Mouse (Mus musculus) neural tube, embryonic 15.5 days (tissue): ENCODE measurements around the gene Gm2042. TPM values are rescaled to one million over a fixed set of nuclear protein-coding genes. Genes with fewer than 3 reads are reported as not detected.
"Not testable (repeated sequence)": the region's sequence is repeated elsewhere in the genome, so short reads cannot be mapped to it uniquely, and the experiment has no call there.

Source experiments
- ATAC-seq: fragments of 200-750 bp; cut with Nextera tagmentation; 2 replicates; pipeline ENCODE4 v1.8.0; 2017; ENCODE audit warnings: mild to moderate bottlenecking, moderate TSS enrichment, moderate library complexity; ENCODE audit not compliant: low FRiP score
- H3K27ac ChIP-seq: fragments of 300-500 bp; sonication (generic); replicated peaks from 2 replicates; pipeline ENCODE4 v1.5.1; 2015; ENCODE audit warnings: mild to moderate bottlenecking, inconsistent platforms
- H3K27me3 ChIP-seq: fragments of 300-500 bp; sonication (generic); replicated peaks from 2 replicates; pipeline ENCODE4 v1.6.1; 2015; ENCODE audit warnings: inconsistent platforms
- H3K36me3 ChIP-seq: fragments of 300-500 bp; sonication (generic); 2 replicates; pipeline ENCODE4 v1.6.1; 2015; ENCODE audit warnings: inconsistent platforms
- H3K4me1 ChIP-seq: fragments of 300-500 bp; sonication (generic); 2 replicates; pipeline ENCODE4 v1.6.1; 2015; ENCODE audit warnings: inconsistent platforms
- H3K4me2 ChIP-seq: fragments of 300-500 bp; sonication (generic); 2 replicates; pipeline ENCODE4 v1.6.1; 2015; ENCODE audit warnings: inconsistent platforms, mild to moderate bottlenecking, moderate library complexity
- H3K4me3 ChIP-seq: fragments of 300-500 bp; sonication (generic); replicated peaks from 2 replicates; pipeline ENCODE4 v1.5.1; 2015; ENCODE audit warnings: mild to moderate bottlenecking, inconsistent platforms
- H3K9ac ChIP-seq: fragments of 300-500 bp; sonication (generic); replicated peaks from 2 replicates; pipeline ENCODE4 v1.6.1; 2015; ENCODE audit warnings: mild to moderate bottlenecking, inconsistent platforms
- H3K9me3 ChIP-seq: fragments of 300-500 bp; sonication (generic); replicated peaks from 2 replicates; pipeline ENCODE4 v1.6.1; 2016; ENCODE audit warnings: inconsistent platforms
- WGBS: fragments of 180-500 bp; shearing (Covaris S2); methylation state at CpG from one replicate; pipeline ENCODE4 v1.1.7; 2015; ENCODE audit warnings: mixed read lengths; 5-methylcytosine and 5-hydroxymethylcytosine counted together
- polyA plus RNA-seq: library from polyadenylated mRNA; unstranded; fragments of >200 nt; fragmentation: Nextera tagmentation; extraction: Ambion mirVana; gene quantifications from 2 replicates; pipeline ENCODE4 v1.2.1, GENCODE M21; 2015

The Gm2042 gene
- polyA plus RNA-seq: not detected in 2 replicates

DNA sequence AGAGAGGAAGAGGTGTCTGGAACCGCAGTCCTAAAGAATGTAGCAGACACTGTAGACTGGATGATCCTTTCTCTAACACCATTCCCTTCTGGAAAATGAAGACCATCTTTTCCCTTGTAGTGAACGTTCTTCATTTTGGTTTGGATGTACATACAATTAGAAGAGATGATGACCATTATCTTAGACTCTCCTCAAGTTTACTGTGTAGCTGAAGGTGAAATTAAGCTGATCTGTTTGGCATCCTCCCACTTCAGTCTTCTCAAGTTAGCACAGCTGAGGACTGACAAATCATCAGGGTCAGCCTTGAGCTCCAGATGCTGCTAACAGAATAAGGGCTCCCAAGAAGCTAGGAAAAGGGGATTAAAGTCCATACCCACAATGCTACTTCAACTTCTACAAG is at the start of gene Gm2042:
Gene Gm2042 (plus strand): TSS at position 301 of the 400 bp plus-strand sequence.
- H3K9ac ChIP-seq, H3K27me3 ChIP-seq, H3K27ac ChIP-seq, H3K36me3 ChIP-seq, H3K4me1 ChIP-seq, ATAC-seq, H3K9me3 ChIP-seq, H3K4me2 ChIP-seq, H3K4me3 ChIP-seq: not testable (repeated sequence)
- WGBS: 93% methylated on average over 2 of the region's 2 CpGs

DNA sequence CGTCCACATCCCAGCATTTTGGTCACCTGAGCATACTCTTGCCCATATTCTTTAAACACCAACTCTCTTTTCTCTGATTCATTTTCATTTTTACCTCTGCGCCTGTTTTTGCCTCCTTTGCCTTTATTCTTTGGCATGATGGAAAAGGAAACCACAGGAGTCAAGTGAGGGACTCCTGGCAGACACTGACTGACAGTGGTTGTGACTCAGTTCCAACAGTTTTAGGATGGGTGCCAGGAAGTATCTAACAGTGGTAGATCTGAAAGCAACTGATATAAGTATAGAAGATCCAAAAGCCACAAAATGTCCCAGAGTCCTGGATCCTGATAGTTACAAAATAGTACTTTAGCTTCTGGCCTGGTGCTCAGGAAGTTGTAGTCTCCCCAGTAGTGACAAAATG is 34.2 kb upstream of the Gm2042 start, which contains the start of gene Gm2035:
Gene Gm2035 (minus strand): TSS at position 137 of the 400 bp plus-strand sequence.
- not testable (repeated sequence) for H3K27me3 ChIP-seq, H3K9ac ChIP-seq, H3K4me1 ChIP-seq, H3K9me3 ChIP-seq, ATAC-seq, H3K27ac ChIP-seq, H3K36me3 ChIP-seq, H3K4me3 ChIP-seq, H3K4me2 ChIP-seq
- 75% methylated on average over 2 of the region's 2 CpGs for WGBS

DNA sequence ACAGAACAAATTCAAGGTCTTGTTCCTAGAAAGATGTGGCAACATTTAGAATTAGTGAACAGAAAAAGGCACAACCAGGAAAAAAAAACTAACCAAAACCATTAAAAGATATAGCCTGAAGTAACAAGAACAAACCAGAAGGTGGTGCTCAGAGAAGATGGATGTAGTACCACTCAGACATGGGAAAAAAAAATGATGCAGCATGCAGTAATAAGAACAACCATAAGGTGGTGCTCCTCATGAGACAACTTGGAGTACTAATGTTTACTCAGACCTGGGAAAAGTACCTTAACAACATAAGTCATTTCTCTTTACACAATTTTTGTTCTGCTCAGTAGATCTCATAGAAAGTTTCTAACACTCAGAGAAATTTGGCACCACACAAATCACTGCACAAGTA is 30.1 kb downstream of the Gm2042 start:
- H3K27me3 ChIP-seq, ATAC-seq, H3K9ac ChIP-seq, H3K4me1 ChIP-seq, H3K36me3 ChIP-seq, H3K4me3 ChIP-seq, H3K27ac ChIP-seq, H3K9me3 ChIP-seq, H3K4me2 ChIP-seq: not testable (repeated sequence)

DNA sequence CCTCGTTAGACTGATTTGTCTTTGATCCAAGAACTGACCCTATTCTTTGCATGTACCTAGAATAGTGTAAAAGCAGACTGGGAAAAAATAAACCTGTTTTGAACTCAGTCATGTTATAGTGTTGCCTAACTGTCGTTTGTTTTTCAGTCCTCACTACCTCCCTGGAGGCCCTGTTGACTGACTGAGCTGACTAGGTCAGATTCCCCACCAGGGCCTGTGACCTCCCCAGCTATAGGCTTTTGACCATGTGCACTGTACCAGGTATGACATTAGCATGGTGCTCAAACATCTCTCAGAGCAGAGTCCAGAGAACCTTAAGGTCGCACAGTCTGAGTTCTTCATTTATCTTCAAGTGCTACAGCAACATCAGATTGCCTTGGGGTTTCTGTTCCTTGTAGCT is 50.2 kb downstream of the Gm2042 start:
- not testable (repeated sequence) for H3K27me3 ChIP-seq, H3K9ac ChIP-seq, ATAC-seq, H3K4me2 ChIP-seq, H3K27ac ChIP-seq, H3K36me3 ChIP-seq, H3K4me3 ChIP-seq, H3K4me1 ChIP-seq, H3K9me3 ChIP-seq
- WGBS: 78% methylated on average over 3 of the region's 3 CpGs

Other genes with a start within 250 kb of the Gm2042 start
- gene Gm21319, start 178.3 kb upstream of the Gm2042 start, polyA plus RNA-seq: not detected in 2 replicates
- gene Gm21936, start 158.6 kb upstream of the Gm2042 start, polyA plus RNA-seq: not detected in 2 replicates
- gene BB287469, start 137.5 kb upstream of the Gm2042 start, polyA plus RNA-seq: not detected in 2 replicates
- not detected in 2 replicates for gene Gm2001, start 111.7 kb upstream of the Gm2042 start, polyA plus RNA-seq
- gene Gm2016, start 80.0 kb upstream of the Gm2042 start, polyA plus RNA-seq: not detected in 2 replicates
- gene Gm2022, start 58.7 kb upstream of the Gm2042 start, polyA plus RNA-seq: not detected in 2 replicates
- gene Gm2035, start 34.2 kb upstream of the Gm2042 start, polyA plus RNA-seq: not detected in 2 replicates
- gene Gm2075, start 57.8 kb downstream of the Gm2042 start, polyA plus RNA-seq: not detected in 2 replicates
- gene Gm6803, start 64.7 kb downstream of the Gm2042 start, polyA plus RNA-seq: not detected in 2 replicates
- not detected in 2 replicates for gene Gm2056, start 72.9 kb downstream of the Gm2042 start, polyA plus RNA-seq
- not detected in 2 replicates for gene Gm16368, start 129.6 kb downstream of the Gm2042 start, polyA plus RNA-seq
- not detected in 2 replicates for gene Gm10436, start 228.0 kb downstream of the Gm2042 start, polyA plus RNA-seq